Mouse (Mus musculus) yolk sac, embryonic 10.5 days (tissue): ENCODE measurements around the gene Sec24a.
A peak's percentile ranks its signal among the peaks of the same experiment; 100 is the strongest.
"Not testable (repeated sequence)": the region's sequence is repeated elsewhere in the genome, so short reads cannot be mapped to it uniquely, and the experiment has no call there.

Experiments
- DNase-seq: peaks from one replicate; pipeline ENCODE4 v3.0.0-alpha.2; 2017; ENCODE audit warnings: low spot score

Gene Sec24a

DNA sequence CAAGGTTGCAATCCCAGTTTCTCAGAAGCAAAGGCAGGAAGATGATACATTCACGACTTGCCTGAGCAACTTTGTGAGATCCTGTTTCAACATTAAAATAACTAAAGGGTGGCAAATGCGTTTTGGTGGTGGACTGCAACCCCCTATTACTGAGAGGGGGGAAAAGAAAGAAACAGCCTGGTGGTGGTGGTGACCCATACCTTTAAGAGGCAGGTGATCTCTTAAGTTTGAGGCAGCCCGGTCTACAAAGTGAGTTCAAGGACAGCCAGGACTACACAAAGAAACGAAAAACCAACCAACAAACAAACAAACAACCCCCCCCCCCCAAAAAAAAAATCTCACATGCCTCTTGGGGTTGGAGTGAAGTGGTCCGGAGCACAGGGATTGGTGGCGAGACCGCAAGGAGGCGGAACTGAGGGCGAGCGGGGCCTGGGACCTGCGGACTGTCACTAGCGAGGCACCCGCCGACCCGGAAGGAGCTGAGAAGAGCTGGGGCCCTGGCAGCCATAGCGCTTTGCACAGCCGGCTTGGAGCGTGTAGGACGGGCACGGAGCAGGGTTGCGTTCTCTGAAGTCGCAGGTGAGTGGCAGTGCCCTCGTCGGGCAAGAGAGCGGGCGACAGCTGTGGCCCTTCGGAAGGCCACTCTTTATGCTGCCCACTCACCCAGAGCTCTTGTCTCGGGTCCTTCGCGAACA is at the start of gene Sec24a, which contains the start of gene Sar1b:
TSS of gene Sec24a (minus strand) at position 422 of the 695 bp plus-strand sequence.
TSS of gene Sar1b (plus strand) at position 475 of the 695 bp plus-strand sequence.
- peak; percentile 70 for DNase-seq

DNA sequence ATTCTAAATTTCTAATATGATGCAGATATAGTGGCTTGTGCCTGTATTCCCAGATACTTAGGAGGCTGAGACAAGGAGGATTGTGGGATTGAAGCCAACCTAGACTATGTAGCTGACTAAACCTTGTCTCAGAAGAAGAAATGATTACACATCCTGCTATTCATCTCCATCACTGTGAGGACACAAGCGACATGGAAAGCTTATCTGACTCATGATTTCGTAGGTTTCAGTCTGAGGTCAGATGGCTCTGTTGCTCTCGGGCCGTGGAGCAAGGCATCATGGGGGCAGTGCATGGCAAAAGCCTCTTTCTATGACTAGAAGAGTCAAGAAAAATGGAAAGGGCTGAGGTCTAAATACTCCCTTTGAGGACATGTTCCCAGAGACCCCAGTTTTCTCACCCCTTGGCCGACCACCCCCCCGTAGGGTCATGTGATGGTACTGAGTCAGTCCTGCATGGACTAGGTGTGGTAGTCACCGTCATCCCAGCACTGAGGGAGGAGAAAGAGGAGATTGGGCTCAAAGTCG is 48.6 kb upstream of the Sec24a start:
- no peak for DNase-seq

DNA sequence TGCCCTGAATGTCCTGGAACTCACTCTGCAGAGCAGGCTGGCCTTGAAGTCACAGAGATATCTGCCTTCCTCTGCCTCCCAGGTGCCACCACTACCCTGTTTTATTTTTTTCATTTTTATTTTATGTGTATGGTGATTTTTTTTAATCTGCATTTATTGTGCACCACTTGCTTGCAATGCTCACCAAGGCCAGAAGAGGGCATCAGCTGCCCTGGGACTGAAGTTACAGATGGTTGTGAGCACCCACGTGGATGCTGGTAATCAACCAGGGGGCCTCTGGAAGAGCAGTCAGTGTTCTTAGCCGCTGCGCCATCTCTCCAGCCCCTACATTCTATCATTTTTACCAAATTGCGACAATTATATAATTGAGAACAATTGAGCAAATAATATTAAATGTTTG is 47.8 kb upstream of the Sec24a start:
- DNase-seq = no peak

DNA sequence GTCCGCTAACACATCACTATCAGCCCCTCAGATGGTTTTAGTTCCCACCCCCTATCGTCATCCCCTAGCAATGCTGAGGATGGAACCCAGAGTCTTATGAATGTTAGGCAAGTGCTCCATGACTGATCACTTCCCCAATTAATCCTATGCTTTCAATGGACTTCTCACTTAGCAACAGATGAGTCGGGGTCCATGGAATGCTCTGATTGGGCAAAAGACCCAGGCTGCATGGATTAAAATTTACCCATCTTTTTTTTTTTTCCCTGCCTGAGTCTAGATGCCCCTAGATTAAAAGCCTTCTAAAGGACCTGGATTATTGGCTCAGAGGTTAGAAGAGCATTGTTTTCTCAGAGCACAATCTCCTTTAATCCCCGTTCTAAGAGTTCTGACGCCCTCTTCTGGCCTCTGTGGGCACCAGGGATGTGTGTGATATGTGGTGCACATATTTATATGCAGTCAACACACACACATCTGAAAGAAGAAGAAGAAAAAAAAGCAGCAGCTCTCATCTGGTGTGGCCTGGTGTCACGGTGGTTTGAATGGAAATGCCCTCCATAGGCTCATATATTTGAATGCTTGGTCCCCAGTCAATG is 46.3 kb upstream of the Sec24a start:
- no peak for DNase-seq

DNA sequence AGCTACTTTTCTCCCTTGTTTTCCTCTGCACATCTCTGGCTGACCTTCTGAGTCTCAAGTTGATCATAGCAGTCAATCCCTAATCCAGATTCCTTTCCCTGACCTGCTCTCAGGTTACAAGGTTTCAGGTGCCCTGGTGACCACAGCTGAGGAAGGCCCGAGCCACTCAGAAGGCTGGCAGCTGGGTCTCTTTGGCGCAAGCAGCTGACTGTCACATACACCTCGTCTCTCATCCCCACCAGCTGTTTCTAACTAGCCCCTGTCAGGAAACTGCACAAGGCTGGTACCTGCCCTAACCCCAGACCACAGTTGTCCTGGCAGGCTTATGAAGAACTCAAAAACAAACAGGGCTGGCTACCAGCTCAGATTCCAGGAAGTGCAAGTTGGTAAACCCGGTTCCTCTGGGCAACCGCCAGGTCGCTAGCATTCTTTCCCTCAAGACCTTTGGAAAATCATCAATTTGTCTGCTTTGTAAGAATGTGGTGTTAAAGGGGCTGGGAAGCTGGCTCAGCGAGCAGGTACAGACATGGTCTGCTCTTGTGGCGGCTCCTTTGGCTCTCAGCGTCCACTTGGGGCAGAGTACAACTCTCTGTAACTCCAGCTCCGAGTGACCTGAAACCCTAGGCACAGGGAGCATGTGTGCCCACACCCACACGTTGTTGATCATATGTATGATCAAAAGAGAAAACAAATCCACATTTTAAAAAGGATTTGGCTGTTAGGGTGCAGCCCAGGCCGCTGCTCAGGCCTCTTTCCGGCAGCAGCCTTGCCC is 43.9 kb upstream of the Sec24a start:
- DNase-seq = no peak

DNA sequence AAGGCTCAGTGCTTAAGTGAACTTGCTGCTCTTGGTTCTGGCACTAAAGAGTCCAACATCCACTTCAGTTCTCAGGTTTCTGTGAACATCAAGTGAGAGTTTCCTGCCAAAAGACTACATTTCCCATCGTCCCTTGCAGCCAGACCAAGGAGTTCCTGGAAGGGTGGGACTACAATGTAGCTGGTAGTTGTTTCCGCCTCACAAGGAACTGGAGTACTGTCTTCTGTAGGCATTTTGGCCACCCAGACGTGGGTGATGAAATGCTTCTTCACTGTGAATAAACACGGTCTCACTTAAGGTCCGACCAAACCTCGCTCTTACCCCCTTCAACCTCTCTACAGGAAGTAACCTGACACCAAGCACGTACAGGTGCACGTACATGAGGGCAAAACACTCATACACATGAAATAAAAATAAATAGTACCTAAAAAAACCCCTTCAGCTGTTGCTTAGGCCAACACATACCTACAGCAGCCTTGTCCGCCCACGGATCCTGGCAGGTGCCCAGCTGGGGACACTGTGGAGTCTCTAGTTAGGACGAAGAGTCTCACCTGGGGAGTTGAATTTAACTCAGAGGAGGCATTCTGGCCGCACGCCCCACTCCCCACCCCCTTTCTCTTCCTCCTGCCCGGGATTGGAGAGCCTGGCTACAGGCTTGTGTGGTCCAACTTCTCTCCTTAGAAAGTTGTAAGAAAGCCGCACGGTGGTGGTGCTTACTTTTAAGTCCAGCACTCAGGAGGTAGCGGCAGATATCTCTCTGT is 42.0 kb upstream of the Sec24a start:
- DNase-seq = peak; percentile 76

DNA sequence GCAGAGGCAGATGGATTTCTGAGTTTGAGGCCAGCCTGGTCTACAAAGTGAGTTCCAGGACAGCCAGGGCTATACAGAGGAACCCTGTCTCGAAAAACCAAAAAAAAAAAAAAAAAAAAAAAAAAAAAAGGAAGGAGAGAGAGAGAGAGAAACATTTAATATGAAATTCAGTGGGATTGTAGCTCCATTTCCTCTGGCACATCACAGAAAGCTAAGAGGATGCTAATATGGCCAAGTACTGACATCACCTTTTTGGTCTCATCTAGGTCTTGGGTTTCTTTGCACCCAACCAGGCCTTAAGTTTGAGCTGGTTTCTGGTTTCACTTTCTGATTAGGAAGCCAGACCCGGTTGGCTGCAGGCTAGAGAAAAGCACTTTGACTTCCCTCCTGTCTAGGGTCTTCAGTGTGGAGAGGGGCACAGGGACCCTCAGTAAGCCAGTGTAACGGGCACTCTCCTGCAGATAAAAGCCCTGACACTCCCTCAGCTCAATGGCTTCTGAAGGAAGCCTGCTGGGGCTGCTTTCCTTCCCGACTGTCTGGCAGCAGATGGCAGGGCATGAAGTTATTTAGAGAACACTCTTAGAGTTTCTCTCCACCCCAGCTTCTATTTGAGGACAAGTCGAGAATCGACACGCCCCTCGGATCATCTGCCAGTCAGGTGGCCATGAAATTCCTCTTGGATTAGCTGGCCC is 37.3 kb upstream of the Sec24a start:
- no peak for DNase-seq

DNA sequence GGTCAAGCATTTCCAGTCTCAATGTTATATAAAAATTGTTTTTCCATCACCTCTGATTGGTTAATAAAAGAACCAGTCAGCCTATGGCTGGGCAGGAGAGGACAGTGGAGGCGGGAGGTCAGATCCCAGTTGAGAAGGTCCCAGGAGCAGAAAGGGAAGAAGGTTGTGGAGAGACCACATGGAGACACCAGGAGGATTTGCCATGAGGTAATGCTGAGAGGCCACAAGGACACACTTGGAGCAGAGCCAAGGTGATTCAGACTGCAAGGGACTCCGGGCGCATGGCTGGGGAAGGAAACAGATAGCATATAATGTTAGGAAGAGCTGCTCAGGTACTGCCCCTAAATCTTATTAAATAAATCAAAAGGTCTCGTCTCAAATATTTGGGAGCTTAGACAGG is 32.8 kb upstream of the Sec24a start:
- DNase-seq = no peak

DNA sequence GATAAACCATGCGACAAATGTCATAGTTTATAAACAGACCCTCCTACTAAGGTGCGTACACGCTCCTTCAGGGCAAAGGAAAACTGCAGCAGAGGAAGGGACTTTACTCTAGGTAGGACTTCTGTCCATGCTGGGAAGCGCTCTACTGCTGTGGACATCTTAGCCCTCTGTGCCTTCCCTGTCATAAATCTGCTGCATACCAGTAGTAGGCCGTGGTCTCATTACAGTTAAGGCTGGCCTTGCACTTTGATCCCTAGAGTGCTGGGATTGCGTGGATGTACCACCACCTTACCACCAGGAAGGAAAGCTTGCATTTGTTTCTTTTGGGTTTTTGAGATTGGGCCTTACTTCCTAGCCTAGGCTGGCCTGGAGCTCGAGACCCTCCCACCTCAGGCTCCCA is 27.2 kb upstream of the Sec24a start:
- no peak for DNase-seq

DNA sequence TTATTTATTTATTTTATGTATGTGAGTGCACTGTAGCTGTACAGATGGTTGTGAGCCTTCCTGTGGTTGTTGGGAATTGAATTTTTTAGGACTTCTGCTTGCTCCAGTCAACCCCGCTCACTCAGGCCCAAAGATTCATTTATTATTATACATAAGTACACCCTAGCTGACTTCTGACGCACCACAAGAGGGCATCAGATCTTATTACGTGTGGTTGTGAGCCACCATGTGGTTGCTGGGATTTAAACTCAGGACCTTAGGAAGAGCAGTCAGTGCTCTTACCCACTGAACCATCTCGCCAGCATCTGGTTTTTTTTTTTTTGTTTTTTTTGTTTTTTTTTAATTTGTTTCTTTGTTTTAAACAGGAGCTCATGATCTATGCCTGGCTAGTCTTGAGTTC is 26.3 kb upstream of the Sec24a start:
- DNase-seq = not testable (repeated sequence)

DNA sequence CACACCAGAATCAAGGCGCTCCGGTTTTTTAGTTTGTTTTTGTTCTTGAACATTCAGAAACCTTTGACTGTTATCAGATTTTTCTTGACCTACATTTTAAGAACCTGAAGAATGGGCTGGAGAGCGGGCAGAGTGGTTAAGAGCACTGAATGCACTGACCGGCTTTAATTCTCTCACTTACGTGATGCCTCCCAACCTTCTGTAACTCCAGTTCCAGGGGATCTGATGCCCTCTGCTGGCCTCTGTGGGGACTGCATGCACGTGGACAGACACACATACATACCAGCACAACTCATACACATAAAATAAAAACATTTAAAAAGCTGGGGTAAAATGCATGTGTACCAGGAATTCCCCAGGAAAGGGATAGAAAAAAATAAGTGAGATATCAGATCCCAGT is 22.5 kb upstream of the Sec24a start:
- DNase-seq = peak; percentile 39

DNA sequence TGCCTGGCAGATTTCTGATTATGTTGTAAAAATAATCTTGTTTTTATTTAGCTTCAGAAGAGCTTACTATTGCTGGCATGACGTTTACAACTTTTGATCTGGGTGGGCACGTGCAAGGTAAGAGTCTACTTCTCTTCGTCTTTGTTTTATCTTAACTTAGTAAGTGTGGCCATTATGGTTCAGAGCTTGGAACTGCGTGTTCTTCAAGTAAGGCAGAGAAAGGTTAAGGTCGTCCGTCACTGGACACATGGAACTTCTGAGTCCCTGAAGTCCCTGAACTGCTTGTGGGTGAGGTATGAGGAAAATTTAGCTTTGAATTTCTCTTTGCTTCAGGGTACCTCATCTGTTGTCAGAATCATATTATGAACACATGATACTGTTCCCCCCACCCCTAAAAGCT is 19.3 kb upstream of the Sec24a start:
- no peak for DNase-seq

DNA sequence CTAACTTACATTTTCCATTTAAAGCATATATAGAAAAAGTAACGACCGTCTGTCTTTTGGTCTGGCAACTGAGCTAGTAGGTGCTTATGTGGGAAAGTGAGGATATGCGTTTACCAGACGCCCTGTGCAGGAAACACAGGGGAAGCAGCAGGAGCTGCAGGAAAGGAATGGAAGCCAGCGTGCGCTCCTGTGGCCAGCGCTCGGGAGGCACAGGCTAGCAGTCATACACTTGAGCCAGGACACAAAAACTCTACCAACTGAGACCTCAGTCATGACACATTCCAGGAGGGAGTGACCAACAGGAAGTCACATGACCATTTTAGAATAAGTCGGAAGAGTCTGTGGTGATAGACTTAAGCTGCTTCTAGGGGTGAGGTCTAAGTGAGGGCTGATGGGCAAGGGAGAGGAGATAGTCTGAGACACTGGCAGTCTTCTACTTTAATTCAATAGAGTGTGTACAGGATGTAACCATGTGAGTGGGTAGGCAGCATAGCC is 17.4 kb upstream of the Sec24a start:
- DNase-seq = no peak

DNA sequence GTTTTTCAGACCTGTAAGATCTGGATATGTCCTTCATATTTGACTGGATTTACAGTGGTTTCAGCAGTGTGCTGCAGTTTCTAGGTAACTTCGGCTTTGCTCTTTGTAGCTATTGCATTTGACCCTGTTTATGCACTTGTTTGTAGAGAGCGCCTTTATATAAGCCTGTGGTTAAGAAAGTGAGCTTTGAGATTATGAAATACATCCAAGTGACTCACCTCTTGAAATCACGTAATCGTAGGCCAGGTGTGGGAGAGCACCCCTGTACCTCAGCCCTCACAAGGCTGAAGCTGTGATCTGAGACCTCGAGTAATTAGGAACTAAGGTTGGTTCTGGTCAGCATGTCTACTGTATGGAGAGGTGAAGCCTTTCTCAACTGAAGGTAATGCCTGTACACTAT is 14.0 kb upstream of the Sec24a start:
- no peak for DNase-seq

DNA sequence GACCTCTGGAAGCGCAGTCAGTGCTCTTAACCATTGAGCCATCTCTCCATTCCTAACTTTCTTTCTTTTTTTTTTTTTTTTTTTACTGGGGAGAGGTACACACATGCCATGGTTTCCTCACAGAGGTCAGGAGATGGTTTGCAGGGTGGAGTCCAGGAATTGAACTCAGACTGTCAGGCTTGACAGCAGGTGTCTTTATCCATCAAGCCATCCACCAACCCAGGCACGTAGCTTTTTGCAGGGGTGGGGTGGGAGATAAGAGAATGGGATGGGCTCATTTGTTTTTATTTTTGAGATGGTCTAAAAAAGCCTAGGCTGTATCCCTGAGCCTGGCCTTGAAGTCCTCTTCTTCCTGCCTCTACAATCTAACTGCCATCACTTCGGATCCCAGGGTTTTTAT is 12.1 kb upstream of the Sec24a start:
- no peak for DNase-seq

DNA sequence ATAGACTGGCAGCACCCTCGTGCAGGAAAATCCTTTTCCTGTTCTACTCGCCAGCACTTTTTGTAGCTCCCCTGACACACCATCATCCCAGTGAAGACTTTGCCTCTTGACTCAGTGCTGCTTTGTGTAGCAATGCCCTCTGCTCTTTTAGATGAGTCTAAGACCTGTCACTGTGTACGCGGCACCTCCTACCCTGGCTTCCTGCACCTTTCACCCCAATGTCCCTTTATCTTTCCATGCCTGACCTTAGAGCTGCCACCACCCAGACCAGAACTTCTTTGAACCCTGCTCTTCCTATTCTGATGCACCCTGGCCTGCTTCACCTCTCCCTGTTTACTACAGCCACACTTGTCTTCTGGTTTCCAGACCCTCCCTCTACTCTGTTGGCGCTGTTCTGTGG is 4.9 kb upstream of the Sec24a start:
- DNase-seq = peak; percentile 69

DNA sequence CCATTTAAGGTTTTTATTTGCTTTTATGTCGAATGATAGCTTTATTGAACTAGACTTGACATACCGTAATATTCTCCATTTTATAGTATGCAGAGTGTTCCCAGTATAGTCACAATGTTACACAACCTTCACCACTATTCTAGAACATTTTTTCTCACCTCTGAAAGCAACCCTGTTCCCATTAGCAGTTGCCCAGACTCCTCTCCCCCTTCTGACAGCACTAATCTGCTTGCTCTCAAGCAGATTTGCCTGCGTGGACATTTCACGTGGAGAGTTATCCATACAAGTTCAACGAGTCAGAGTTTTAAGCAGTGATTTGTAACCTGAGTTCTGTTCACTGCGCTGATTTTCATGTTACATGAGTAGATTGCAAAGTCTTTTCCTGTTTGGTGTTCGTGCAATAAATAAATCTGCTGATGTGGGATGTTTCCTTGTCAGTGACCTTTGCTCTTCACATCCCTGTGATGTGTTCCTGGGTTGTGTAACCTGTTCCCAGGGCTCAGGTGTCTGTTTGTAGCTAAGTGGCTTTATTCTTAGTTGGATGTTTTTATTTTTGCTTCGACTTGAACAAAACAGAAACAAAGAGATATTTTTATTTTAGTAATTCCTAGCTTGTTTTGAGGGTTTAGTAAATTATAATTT is 4.3 kb upstream of the Sec24a start:
- DNase-seq = peak; percentile 75

DNA sequence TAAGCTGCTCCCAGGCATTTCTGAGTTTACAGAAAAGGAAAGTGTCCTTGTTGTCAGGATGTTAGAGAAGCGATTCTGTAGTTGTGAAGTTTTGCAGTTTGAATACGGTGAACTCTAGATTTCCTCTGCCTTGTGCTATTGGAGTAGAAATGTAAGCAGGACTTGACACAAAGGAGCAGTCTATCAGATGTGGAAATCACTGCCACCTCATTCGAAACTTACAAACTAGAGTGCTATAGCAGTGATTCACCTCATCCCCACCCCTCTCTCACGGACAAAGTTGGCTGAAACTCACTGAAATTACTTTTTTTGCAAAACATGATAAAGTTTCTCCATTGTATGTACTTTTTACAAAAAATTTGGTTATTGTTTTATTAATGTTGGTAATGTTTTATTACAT is 1.4 kb upstream of the Sec24a start:
- DNase-seq = no peak

DNA sequence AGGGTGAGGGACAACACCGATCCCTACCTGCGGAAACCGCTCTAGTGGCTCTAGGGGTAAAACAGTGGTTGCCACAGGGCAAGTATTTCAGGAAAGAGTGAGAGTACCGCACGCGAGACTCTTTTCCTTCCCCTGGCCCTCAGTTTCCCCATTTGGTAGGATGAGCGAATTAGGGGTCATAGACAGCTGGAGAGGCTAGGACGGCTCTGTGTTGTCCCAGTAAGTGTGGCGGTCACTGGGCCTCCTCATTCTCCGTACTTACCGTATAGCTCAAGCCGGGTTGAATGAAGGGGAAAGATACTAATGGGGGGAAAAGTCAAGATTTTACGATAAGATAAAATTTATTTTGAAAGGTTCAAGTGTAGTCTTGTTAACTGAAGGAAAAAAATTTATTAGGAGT is 521 bp upstream of the Sec24a start:
- DNase-seq = no peak

DNA sequence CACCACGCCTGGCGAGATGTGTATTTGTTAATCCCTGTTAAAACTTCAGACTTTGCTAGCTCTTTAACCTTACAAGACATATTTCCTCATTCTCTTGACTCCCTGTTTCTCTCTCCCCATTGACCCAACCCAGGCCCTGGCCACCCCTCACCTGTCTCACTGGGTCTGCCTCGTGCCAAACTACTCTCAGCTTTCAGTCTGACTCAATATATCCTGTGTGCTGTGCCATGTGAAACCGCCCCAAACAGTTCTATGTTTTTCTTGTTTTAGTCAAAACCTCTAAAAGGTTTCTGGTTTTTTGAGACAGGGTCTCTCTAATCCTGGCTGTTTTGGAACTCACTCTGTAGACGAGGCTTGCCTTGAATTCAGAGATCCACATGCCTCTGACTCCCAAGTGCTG is 2.2 kb downstream of the Sec24a start:
- DNase-seq = no peak
